Mouse (Mus musculus) small intestine, adult 2 months (tissue): ENCODE results near the gene Cnih3. TPM values are rescaled to one million over a fixed set of nuclear protein-coding genes. Genes with fewer than 3 reads are reported as not detected.

Source experiments
- H3K27ac ChIP-seq: fragments of 200-500 bp; 2 replicates; pipeline ENCODE4 v1.5.1; 2012; ENCODE audit warnings: low read depth, low read length, control low read depth, inconsistent platforms; ENCODE audit not compliant: insufficient read depth
- H3K27me3 ChIP-seq: fragments of 200-500 bp; 2 replicates; pipeline ENCODE4 v1.6.1; 2012; ENCODE audit warnings: mild to moderate bottlenecking, moderate library complexity, low read length, inconsistent platforms; ENCODE audit not compliant: control insufficient read depth, insufficient read depth
- H3K36me3 ChIP-seq: fragments of 200-500 bp; 2 replicates; pipeline ENCODE4 v1.6.1; 2012; ENCODE audit warnings: mild to moderate bottlenecking, low read length, control low read depth, inconsistent platforms; ENCODE audit not compliant: control insufficient read depth, insufficient read depth
- H3K4me1 ChIP-seq: fragments of 200-500 bp; 2 replicates; pipeline ENCODE4 v1.6.1; 2012; ENCODE audit warnings: low read length, inconsistent platforms, mixed read lengths; ENCODE audit not compliant: control insufficient read depth, insufficient read depth, insufficient read length
- H3K4me3 ChIP-seq: fragments of 200-500 bp; 2 replicates; pipeline ENCODE4 v1.5.1; 2012; ENCODE audit warnings: low read depth, mild to moderate bottlenecking, control low read depth, inconsistent platforms, low read length, moderate library complexity
- CTCF ChIP-seq: fragments of 200-500 bp; IDR thresholded peaks from 2 replicates; pipeline ENCODE4 v1.5.1; 2012; ENCODE audit warnings: low read depth, mild to moderate bottlenecking, control low read depth, inconsistent platforms, low read length, moderate library complexity, mixed read lengths; ENCODE audit not compliant: insufficient replicate concordance, insufficient read length; ENCODE audit errors: extremely low read depth
- POLR2A ChIP-seq: fragments of 200-500 bp; IDR thresholded peaks from 2 replicates; pipeline ENCODE4 v1.6.1; 2012; ENCODE audit warnings: low read depth, mild to moderate bottlenecking, control low read depth, inconsistent platforms, low read length, moderate library complexity
- WGBS: fragments of 180-500 bp; shearing (Covaris S2); methylation state at CpG from one replicate; pipeline ENCODE4 v1.1.7; 2018; 5-methylcytosine and 5-hydroxymethylcytosine counted together
- polyA plus RNA-seq: library from polyadenylated mRNA; depleted of rRNA; stranded (reverse); fragments of >200 nt; gene quantifications from 2 replicates; pipeline ENCODE4 v1.2.3, GENCODE M21; 2012; rRNA removed

Gene Cnih3
- 0.08 and 0.10 TPM in 2 replicates for polyA plus RNA-seq

DNA sequence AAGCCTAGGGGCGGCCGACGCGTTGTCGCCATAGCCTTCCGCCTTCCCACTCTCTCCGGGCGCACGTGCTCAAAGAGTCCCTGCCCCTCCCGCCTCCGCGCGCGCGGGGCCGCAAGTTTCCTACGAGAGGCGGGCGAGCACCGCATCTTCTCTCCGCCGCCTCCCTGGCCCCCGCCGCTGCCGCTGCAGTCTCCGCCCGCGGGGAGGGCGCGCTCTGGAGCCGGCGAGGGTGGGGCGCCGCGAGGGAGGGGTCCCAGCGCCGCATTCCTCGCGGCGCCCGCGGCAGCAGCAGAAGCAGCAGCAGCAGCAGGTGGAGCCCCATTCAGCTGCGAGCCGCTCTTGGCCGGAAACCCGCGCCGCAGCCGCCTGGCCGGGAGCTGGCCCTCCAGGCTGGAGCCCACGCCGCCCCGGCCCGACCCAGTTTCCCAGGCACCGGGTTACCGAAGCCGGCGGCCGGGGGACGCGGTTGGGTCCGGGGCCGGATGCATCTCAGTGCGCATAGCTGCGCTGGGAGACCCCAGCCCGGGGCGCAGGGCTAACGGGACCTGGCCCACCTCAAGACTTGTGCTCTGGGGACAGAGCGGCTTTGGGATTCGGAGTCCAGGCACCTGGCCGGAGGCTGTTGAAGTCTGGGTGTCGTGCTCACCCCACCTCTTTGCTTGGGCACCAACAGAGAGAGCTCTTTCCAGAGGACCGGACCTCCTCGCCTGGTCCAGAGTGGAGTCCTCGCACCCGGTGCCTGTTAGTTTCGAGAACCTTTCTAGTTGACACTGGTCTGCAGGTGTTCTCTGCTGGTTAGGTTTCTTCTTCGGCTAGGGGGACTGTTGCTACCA lies at the start of gene Cnih3:
Gene Cnih3, plus strand, starts transcription at position 262 of the 833 bp plus-strand sequence.
- H3K27ac ChIP-seq, result no peak within 1 kb of the TSS

GRCm38 (mm10) chr1:181307981-181308380 lies 44.4 kb upstream of the Cnih3 start:
- TF ChIP-seq POLR2A, result no peak
- TF ChIP-seq CTCF, result no peak
- Histone ChIP-seq H3K36me3 (no peaks in the 10 kb centered on the region), H3K4me3 (no peak overlapping the region), H3K27me3 (no peaks in the 10 kb centered on the region), H3K4me1 (no peaks in the 10 kb centered on the region), H3K27ac (no peak overlapping the region)
- WGBS, result 81% methylated on average over 3 of the region's 3 CpGs

More for the DNA sequence above, at the start of gene Cnih3:
- Histone ChIP-seq H3K4me3 (peak within 1 kb of the TSS; percentile 47), H3K27me3 (peaks cover 31% of the 10 kb centered on the region), H3K36me3 (no peaks in the 10 kb centered on the region), H3K4me1 (peaks cover 6% of the 10 kb centered on the region; the same call in 1 of the 2 replicates)
- TF ChIP-seq CTCF (no peak), POLR2A (no peak)
- under 1% methylated on average over 78 of the region's 78 CpGs for WGBS

- no peaks in the 10 kb centered on the region for H3K4me1 ChIP-seq
- H3K4me3 ChIP-seq, result no peak overlapping the region
- H3K27ac ChIP-seq, result no peak overlapping the region
- H3K36me3 ChIP-seq, result no peaks in the 10 kb centered on the region
- WGBS, result 88% methylated on average over 5 of the region's 5 CpGs
- TF ChIP-seq POLR2A, result no peak
- TF ChIP-seq CTCF, result no peak
- H3K27me3 ChIP-seq, result no peaks in the 10 kb centered on the region
Measured at GRCm38 (mm10) chr1:181310712-181311111, 41.7 kb upstream of the Cnih3 start.

- 89% methylated on average over 15 of the region's 15 CpGs for WGBS
- Histone ChIP-seq H3K27me3 (no peaks in the 10 kb centered on the region), H3K4me3 (no peak overlapping the region), H3K27ac (no peak overlapping the region), H3K36me3 (no peaks in the 10 kb centered on the region), H3K4me1 (no peaks in the 10 kb centered on the region)
- TF ChIP-seq CTCF, result no peak
- TF ChIP-seq POLR2A, result no peak
Measured at GRCm38 (mm10) chr1:181312115-181313045, 40.0 kb upstream of the Cnih3 start.

GRCm38 (mm10) chr1:181313046-181313415 lies 39.4 kb upstream of the Cnih3 start:
- Histone ChIP-seq H3K27ac (no peak overlapping the region), H3K4me3 (no peak overlapping the region), H3K36me3 (no peaks in the 10 kb centered on the region), H3K27me3 (no peaks in the 10 kb centered on the region), H3K4me1 (no peaks in the 10 kb centered on the region)
- 88% methylated on average over 8 of the region's 8 CpGs for WGBS
- TF ChIP-seq CTCF (no peak), POLR2A (no peak)

GRCm38 (mm10) chr1:181314301-181314700 lies 38.1 kb upstream of the Cnih3 start:
- no peak for TF ChIP-seq CTCF
- no peak for TF ChIP-seq POLR2A
- Histone ChIP-seq H3K27ac (no peak overlapping the region), H3K4me3 (no peak overlapping the region), H3K4me1 (no peaks in the 10 kb centered on the region), H3K27me3 (no peaks in the 10 kb centered on the region), H3K36me3 (no peaks in the 10 kb centered on the region)
- WGBS, result 91% methylated on average over 10 of the region's 10 CpGs

- 40% methylated on average over 3 of the region's 3 CpGs for WGBS
- Histone ChIP-seq H3K27me3 (no peaks in the 10 kb centered on the region), H3K36me3 (no peaks in the 10 kb centered on the region), H3K4me1 (no peaks in the 10 kb centered on the region), H3K4me3 (no peak overlapping the region), H3K27ac (no peak overlapping the region)
- no peak for TF ChIP-seq POLR2A
- no peak for TF ChIP-seq CTCF
Measured at GRCm38 (mm10) chr1:181315350-181315749, 37.1 kb upstream of the Cnih3 start.
